Comparison of ENCODE assay signal across 18 mouse cellular contexts in the genomic region with DNA sequence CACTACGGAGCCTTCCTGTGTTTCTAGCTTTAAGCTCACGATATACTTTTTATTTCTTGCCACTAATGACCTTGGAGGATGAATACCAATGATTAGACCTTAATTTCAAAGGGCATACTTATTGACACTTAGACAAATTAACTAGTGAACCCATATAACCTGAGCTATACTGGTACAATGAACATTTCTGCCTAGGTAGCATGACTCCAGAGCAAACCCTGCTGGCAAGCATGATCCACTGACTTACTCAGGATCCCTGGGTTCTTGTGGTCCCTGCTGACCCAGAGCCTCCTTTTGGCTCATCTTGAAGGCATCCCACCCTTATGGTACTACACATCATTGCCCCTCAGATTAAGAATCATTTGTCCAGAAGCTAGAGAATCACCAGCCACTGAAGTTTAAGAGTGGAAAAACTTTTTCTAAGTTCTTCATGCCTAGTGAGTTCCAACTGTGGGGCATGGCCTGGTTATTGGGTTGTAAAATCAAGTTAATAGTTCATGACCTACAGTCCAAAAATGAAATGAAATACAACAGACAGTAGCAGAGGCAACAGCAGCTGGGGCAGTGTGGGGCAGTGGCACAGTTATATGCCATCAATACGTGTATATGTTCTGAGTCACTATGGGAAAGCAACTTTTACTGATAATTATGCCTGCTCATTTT.
DNase-seq lines count a peak whose midpoint lies in the region; ATAC-seq and TF ChIP-seq lines count a peak whose summit lies in the region.
"Had no signal": no experiment of that assay in that cellular context is flagged by ENCODE, and none has a peak within 500 bp of the region (broad histone marks: within the 10 kb centered on the region; RNA-seq: fewer than 3 reads in every experiment).

No protein-coding gene starts in this region.

- 87% methylated on average over 3 of the region's 3 CpGs for WGBS in intestine, embryonic 16.5 days
- 85% methylated on average over 3 of the region's 3 CpGs for WGBS in intestine, embryonic 15.5 days
- 95% methylated on average over 3 of the region's 3 CpGs for WGBS in lung, postnatal 0 days
- WGBS in kidney, postnatal 0 days: 73% methylated on average over 3 of the region's 3 CpGs
- WGBS in stomach, postnatal 0 days: 89% methylated on average over 3 of the region's 3 CpGs

- no peak for TF ChIP-seq EP300 in lung, postnatal 0 days (IDR thresholded peaks at IDR 0.05)
- TF ChIP-seq EP300 in stomach, postnatal 0 days (optimal IDR thresholded peaks at IDR 0.05): no peak

- H3K9ac ChIP-seq in intestine, embryonic 16.5 days (ENCODE audit: low read depth, low read length): no peak overlapping the region
- no peak overlapping the region for H3K9ac ChIP-seq in intestine, embryonic 15.5 days
- no peak overlapping the region for H3K9ac ChIP-seq in lung, postnatal 0 days (replicated peaks; ENCODE audit: low read depth)
- no peak overlapping the region for H3K9ac ChIP-seq in kidney, postnatal 0 days (ENCODE audit: low read depth, low read length)
- no peak overlapping the region for H3K9ac ChIP-seq in stomach, postnatal 0 days (ENCODE audit: low read length)
- H3K9ac ChIP-seq: heart, embryonic 12.5 days; limb, embryonic 13.5 days; lung, embryonic 14.5 days; midbrain, embryonic 13.5 days had no signal

- DNase-seq in lung, postnatal 0 days (ENCODE audit: low spot score): no peak
- no peak for DNase-seq in lung, postnatal 4 days
- DNase-seq in kidney, postnatal 0 days (ENCODE audit: low spot score): peak; percentile 23
- DNase-seq in stomach, postnatal 0 days (ENCODE audit: low spot score): peak; percentile 15
- no peak for DNase-seq in adrenal gland, postnatal 25 days
- DNase-seq in testis, postnatal 10 days (ENCODE audit: low spot score): no peak
- DNase-seq: adrenal gland, adult 2 months; cerebellum, adult 11 months; cerebellum, postnatal 25 days; lung, embryonic 14.5 days had no signal

- H3K4me1 ChIP-seq in intestine, embryonic 16.5 days (ENCODE audit: control insufficient read depth, insufficient read depth, low read length): no peaks in the 10 kb centered on the region; the same call in 1 of the 2 replicates
- H3K4me1 ChIP-seq in intestine, embryonic 15.5 days (replicated peaks): peaks cover 4% of the 10 kb centered on the region
- no peaks in the 10 kb centered on the region for H3K4me1 ChIP-seq in lung, postnatal 0 days (ENCODE audit: insufficient read depth, low read depth, low read length)
- H3K4me1 ChIP-seq in kidney, postnatal 0 days (replicated peaks; ENCODE audit: insufficient read depth, low read length): 0 out of 2 replicates have a peak, but pooled peaks cover 2% of the 10 kb centered on the region
- H3K4me1 ChIP-seq in stomach, postnatal 0 days (replicated peaks; ENCODE audit: control insufficient read depth, insufficient read depth): no peaks in the 10 kb centered on the region

- 0 out of 2 replicates have a peak, but pooled peaks have one; percentile 21 for ATAC-seq in intestine, embryonic 16.5 days
- ATAC-seq in intestine, embryonic 15.5 days: no peak
- no peak for ATAC-seq in lung, postnatal 0 days
- ATAC-seq in kidney, postnatal 0 days (replicated peaks; ENCODE audit: low FRiP score, low read depth): 0 out of 2 replicates have a peak, but pooled peaks have one; percentile 64
- ATAC-seq in stomach, postnatal 0 days (ENCODE audit: low FRiP score, low TSS enrichment): no peak
- ATAC-seq: inflammation-experienced regulatory T-cells, adult 6 months; midbrain, embryonic 13.5 days had no signal

- no peaks in the 10 kb centered on the region for H3K9me3 ChIP-seq in intestine, embryonic 16.5 days (ENCODE audit: control insufficient read depth, low read length)
- no peaks in the 10 kb centered on the region for H3K9me3 ChIP-seq in intestine, embryonic 15.5 days
- H3K9me3 ChIP-seq in lung, postnatal 0 days (ENCODE audit: low read length): no peaks in the 10 kb centered on the region
- no peaks in the 10 kb centered on the region for H3K9me3 ChIP-seq in kidney, postnatal 0 days (replicated peaks; ENCODE audit: low read length)
- no peaks in the 10 kb centered on the region for H3K9me3 ChIP-seq in stomach, postnatal 0 days (ENCODE audit: control insufficient read depth, low read length)
- H3K9me3 ChIP-seq: G1E; heart, embryonic 12.5 days; limb, embryonic 13.5 days; midbrain, embryonic 13.5 days had no signal

- H3K27me3 ChIP-seq in intestine, embryonic 16.5 days (replicated peaks; ENCODE audit: control insufficient read depth, insufficient read depth, low read length): no peaks in the 10 kb centered on the region
- H3K27me3 ChIP-seq in intestine, embryonic 15.5 days (replicated peaks): no peaks in the 10 kb centered on the region
- no peaks in the 10 kb centered on the region for H3K27me3 ChIP-seq in lung, postnatal 0 days (replicated peaks; ENCODE audit: insufficient read depth, low read length)
- no peaks in the 10 kb centered on the region for H3K27me3 ChIP-seq in kidney, postnatal 0 days (ENCODE audit: insufficient read depth, low read length)
- no peaks in the 10 kb centered on the region for H3K27me3 ChIP-seq in stomach, postnatal 0 days (ENCODE audit: control insufficient read depth, insufficient read depth, low read length)
- H3K27me3 ChIP-seq: heart, embryonic 12.5 days; limb, embryonic 13.5 days; midbrain, embryonic 13.5 days had no signal

- no peak overlapping the region for H3K27ac ChIP-seq in intestine, embryonic 16.5 days (ENCODE audit: low read length)
- H3K27ac ChIP-seq in intestine, embryonic 15.5 days: no peak overlapping the region
- no peak overlapping the region for H3K27ac ChIP-seq in lung, postnatal 0 days (ENCODE audit: low read length)
- H3K27ac ChIP-seq in kidney, postnatal 0 days: peak overlapping the region; percentile 1; the same call in 1 of the 2 replicates
- no peak overlapping the region for H3K27ac ChIP-seq in stomach, postnatal 0 days (replicated peaks)
- H3K27ac ChIP-seq: limb, embryonic 13.5 days; midbrain, embryonic 13.5 days had no signal

- peak; percentile 11; the same call in 1 of the 2 replicates for TF ChIP-seq CTCF in lung, postnatal 0 days (IDR thresholded peaks at IDR 0.05)
- TF ChIP-seq CTCF in kidney, postnatal 0 days (IDR thresholded peaks at IDR 0.05; ENCODE audit: low read depth): peak; percentile 51
- TF ChIP-seq CTCF in stomach, postnatal 0 days (IDR thresholded peaks at IDR 0.05; ENCODE audit: low read depth): peak; percentile 60

- no peaks in the 10 kb centered on the region for H3K36me3 ChIP-seq in intestine, embryonic 16.5 days (ENCODE audit: control insufficient read depth, insufficient read depth, low read length)
- no peaks in the 10 kb centered on the region for H3K36me3 ChIP-seq in intestine, embryonic 15.5 days
- no peaks in the 10 kb centered on the region for H3K36me3 ChIP-seq in lung, postnatal 0 days (ENCODE audit: insufficient read depth, low read length)
- H3K36me3 ChIP-seq in kidney, postnatal 0 days (ENCODE audit: insufficient read depth, low read length): no peaks in the 10 kb centered on the region
- H3K36me3 ChIP-seq in stomach, postnatal 0 days (ENCODE audit: control insufficient read depth, insufficient read depth, low read length): no peaks in the 10 kb centered on the region
- H3K36me3 ChIP-seq: G1E; heart, embryonic 12.5 days; limb, embryonic 13.5 days; midbrain, embryonic 13.5 days had no signal

- H3K4me2 ChIP-seq in intestine, embryonic 16.5 days (ENCODE audit: low read depth, low read length): no peak overlapping the region
- no peak overlapping the region for H3K4me2 ChIP-seq in intestine, embryonic 15.5 days (replicated peaks)
- no peak overlapping the region for H3K4me2 ChIP-seq in lung, postnatal 0 days (replicated peaks; ENCODE audit: low read depth, low read length)
- no peak overlapping the region for H3K4me2 ChIP-seq in kidney, postnatal 0 days (ENCODE audit: low read length)
- no peak overlapping the region for H3K4me2 ChIP-seq in stomach, postnatal 0 days (replicated peaks; ENCODE audit: low read depth)
- H3K4me2 ChIP-seq: heart, embryonic 12.5 days; limb, embryonic 13.5 days; lung, embryonic 14.5 days; midbrain, embryonic 13.5 days had no signal

- no peak overlapping the region for H3K4me3 ChIP-seq in intestine, embryonic 16.5 days (ENCODE audit: low read length)
- H3K4me3 ChIP-seq in intestine, embryonic 15.5 days (replicated peaks): no peak overlapping the region
- no peak overlapping the region for H3K4me3 ChIP-seq in lung, postnatal 0 days (ENCODE audit: low read depth, low read length)
- no peak overlapping the region for H3K4me3 ChIP-seq in kidney, postnatal 0 days (replicated peaks; ENCODE audit: low read depth, low read length)
- H3K4me3 ChIP-seq in stomach, postnatal 0 days (ENCODE audit: low read depth, low read length): no peak overlapping the region
- H3K4me3 ChIP-seq: heart, embryonic 12.5 days; limb, embryonic 13.5 days; midbrain, embryonic 13.5 days; myocyte had no signal

Comparison
In these comparisons a context has a peak if more than half of its experiments do, and no peak if none do; other contexts are left out.
1. ATAC-seq: peak in intestine, embryonic 16.5 days (single experiment) and kidney, postnatal 0 days (single experiment); none in intestine, embryonic 15.5 days (single experiment), lung, postnatal 0 days (single experiment) and stomach, postnatal 0 days (single experiment).
2. DNase-seq: peak in kidney, postnatal 0 days (single experiment) and stomach, postnatal 0 days (single experiment); none in lung, postnatal 0 days (single experiment), lung, postnatal 4 days (0 of 2), adrenal gland, postnatal 25 days (single experiment) and testis, postnatal 10 days (single experiment).
3. Peak in every context shown above with its lines, with median percentiles within 50 percentile points of each other: CTCF ChIP-seq.